Mouse (Mus musculus) hindbrain, embryonic 16.5 days (tissue): ENCODE data around the gene Abcg5. TPM values are rescaled to one million over a fixed set of nuclear protein-coding genes. Genes with fewer than 3 reads are reported as not detected.

ENCODE experiments used
- ATAC-seq: fragments of 200-750 bp; cut with Nextera tagmentation; 2 replicates; pipeline ENCODE4 v1.8.0; 2017; ENCODE audit warnings: moderate TSS enrichment, moderate library complexity
- H3K27ac ChIP-seq: fragments of 300-500 bp; sonication (generic); 2 replicates; pipeline ENCODE4 v1.5.1; 2014; ENCODE audit warnings: low read depth, mild to moderate bottlenecking, control low read depth, low read length, moderate library complexity
- H3K27me3 ChIP-seq: fragments of 300-500 bp; sonication (generic); replicated peaks from 2 replicates; pipeline ENCODE4 v1.6.1; 2014; ENCODE audit warnings: low read length; ENCODE audit not compliant: control insufficient read depth, insufficient read depth
- H3K36me3 ChIP-seq: fragments of 300-500 bp; sonication (generic); 2 replicates; pipeline ENCODE4 v1.6.1; 2014; ENCODE audit warnings: mild to moderate bottlenecking, low read length, moderate library complexity, mixed read lengths; ENCODE audit not compliant: control insufficient read depth, insufficient read depth
- H3K4me1 ChIP-seq: fragments of 300-500 bp; sonication (generic); 2 replicates; pipeline ENCODE4 v1.6.1; 2014; ENCODE audit warnings: low read depth, low read length; ENCODE audit not compliant: control insufficient read depth, insufficient read depth
- H3K4me2 ChIP-seq: fragments of 300-500 bp; sonication (generic); 2 replicates; pipeline ENCODE4 v1.6.1; 2014; ENCODE audit warnings: mild to moderate bottlenecking, low read length, control low read depth, moderate library complexity
- H3K4me3 ChIP-seq: fragments of 300-500 bp; sonication (generic); 2 replicates; pipeline ENCODE4 v1.5.1; 2014; ENCODE audit warnings: mild to moderate bottlenecking, low read length, control low read depth, moderate library complexity
- H3K9ac ChIP-seq: fragments of 300-500 bp; sonication (generic); 2 replicates; pipeline ENCODE4 v1.6.1; 2014; ENCODE audit warnings: low read depth, mild to moderate bottlenecking, control low read depth, low read length, moderate library complexity
- H3K9me3 ChIP-seq: fragments of 300-500 bp; sonication (generic); 2 replicates; pipeline ENCODE4 v1.6.1; 2014; ENCODE audit warnings: mild to moderate bottlenecking, low read length, moderate library complexity; ENCODE audit not compliant: control insufficient read depth
- WGBS: fragments of 180-500 bp; shearing (Covaris S2); extraction: QIAGEN DNeasy Blood & Tissue Kit; methylation state at CpG from one replicate; pipeline ENCODE4 v1.1.7; 2014; 5-methylcytosine and 5-hydroxymethylcytosine counted together
- polyA plus RNA-seq: library from polyadenylated mRNA; unstranded; fragments of >200 nt; fragmentation: Nextera tagmentation; extraction: Ambion mirVana; gene quantifications from 2 replicates; pipeline ENCODE4 v1.2.1, GENCODE M21; 2015

Abcg5 gene
- polyA plus RNA-seq, 1 experiment from 2014 or later, result 1.8 TPM

DNA sequence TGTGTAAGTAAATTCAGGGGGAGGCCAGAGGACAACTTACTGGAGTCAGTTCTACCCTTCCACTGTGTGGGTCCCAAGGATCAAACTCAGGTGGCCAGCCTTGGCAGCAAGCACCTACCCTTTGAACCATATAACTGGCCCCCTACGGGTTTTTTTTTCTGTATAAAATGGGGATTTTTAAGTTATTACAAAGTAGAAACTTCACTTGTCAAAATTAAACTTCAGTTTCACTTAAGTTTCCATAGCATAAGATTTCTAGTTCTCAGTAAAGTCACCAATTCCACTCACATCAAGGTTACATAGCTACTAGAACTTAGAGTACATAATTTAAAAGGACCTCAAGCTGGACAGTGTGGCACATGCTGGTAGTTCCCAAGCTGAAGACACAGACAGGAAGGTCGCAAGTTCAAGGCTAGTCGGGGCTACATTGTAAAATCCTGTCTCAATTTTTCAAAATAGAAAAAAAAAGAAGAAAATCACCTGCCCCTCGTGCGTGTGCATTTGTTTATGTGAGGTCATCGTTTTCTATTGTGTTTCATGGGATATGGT, 66.2 kb downstream of the Abcg5 start:
- ATAC-seq, result no peak
- Histone ChIP-seq H3K4me2 (no peak overlapping the region), H3K4me3 (no peak overlapping the region), H3K27me3 (no peaks in the 10 kb centered on the region), H3K27ac (no peak overlapping the region), H3K36me3 (no peaks in the 10 kb centered on the region), H3K4me1 (no peaks in the 10 kb centered on the region), H3K9ac (no peak overlapping the region), H3K9me3 (no peaks in the 10 kb centered on the region)
- whole genome bisulfite sequencing, result 90% methylated on average over 6 of the region's 6 CpGs

DNA sequence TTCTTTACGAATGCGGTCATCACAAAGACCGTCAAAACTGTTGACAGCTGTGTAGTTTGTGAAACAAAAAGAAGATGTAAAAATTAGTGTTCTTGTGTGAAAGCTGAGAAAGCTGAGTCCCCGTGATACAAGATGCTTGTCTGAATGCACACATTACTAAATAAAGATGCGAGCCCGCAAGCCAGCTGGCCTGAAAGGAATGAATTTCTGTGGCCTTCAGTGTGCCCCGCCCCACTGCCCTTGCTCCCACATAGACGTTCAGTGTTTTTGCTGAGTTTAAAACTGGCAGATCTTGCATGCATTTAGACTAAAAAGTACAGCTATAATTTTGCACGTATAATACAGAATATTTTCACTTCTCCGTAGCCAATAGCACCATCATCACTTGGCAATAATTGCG, 67.0 kb downstream of the Abcg5 start:
- Histone ChIP-seq H3K36me3 (no peaks in the 10 kb centered on the region), H3K27ac (no peak overlapping the region), H3K4me2 (no peak overlapping the region), H3K9me3 (no peaks in the 10 kb centered on the region), H3K27me3 (no peaks in the 10 kb centered on the region), H3K9ac (no peak overlapping the region), H3K4me3 (no peak overlapping the region), H3K4me1 (no peaks in the 10 kb centered on the region)
- no peak for ATAC-seq
- WGBS, result 81% methylated on average over 11 of the region's 11 CpGs

GRCm38 (mm10) chr17:84611971-84612370, 70.8 kb downstream of the Abcg5 start:
- no peak overlapping the region for H3K27ac ChIP-seq
- H3K4me3 ChIP-seq, result no peak overlapping the region
- no peaks in the 10 kb centered on the region for H3K4me1 ChIP-seq
- no peaks in the 10 kb centered on the region for H3K9me3 ChIP-seq
- no peaks in the 10 kb centered on the region for H3K36me3 ChIP-seq
- no peaks in the 10 kb centered on the region for H3K27me3 ChIP-seq
- 79% methylated on average over 7 of the region's 7 CpGs for WGBS
- H3K4me2 ChIP-seq, result no peak overlapping the region
- no peak overlapping the region for H3K9ac ChIP-seq
- ATAC-seq, result no peak

DNA sequence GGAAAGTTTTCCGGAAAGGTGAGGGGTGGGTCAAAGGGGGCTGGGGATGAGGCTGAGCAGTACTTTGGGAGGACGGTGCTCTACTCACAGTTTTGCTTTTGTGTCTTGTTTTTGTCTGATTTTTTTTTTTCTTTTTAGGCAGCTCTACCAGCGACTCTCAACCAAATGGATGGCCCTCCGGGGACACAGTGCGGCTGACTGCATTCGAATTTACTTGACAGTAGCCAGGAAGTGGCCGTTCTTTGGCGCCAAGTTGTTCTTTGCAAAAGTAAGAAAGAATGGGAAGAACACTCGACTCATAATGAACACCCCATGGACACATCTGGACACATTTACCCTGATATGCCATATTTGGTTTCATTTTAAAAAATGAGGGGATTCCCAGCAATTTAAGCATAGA, 71.3 kb downstream of the Abcg5 start:
- Histone ChIP-seq H3K9ac (no peak overlapping the region), H3K27me3 (no peaks in the 10 kb centered on the region), H3K36me3 (no peaks in the 10 kb centered on the region), H3K9me3 (no peaks in the 10 kb centered on the region), H3K4me2 (no peak overlapping the region), H3K27ac (no peak overlapping the region), H3K4me3 (no peak overlapping the region), H3K4me1 (no peaks in the 10 kb centered on the region)
- no peak for ATAC-seq
- WGBS, result 79% methylated on average over 9 of the region's 9 CpGs

DNA sequence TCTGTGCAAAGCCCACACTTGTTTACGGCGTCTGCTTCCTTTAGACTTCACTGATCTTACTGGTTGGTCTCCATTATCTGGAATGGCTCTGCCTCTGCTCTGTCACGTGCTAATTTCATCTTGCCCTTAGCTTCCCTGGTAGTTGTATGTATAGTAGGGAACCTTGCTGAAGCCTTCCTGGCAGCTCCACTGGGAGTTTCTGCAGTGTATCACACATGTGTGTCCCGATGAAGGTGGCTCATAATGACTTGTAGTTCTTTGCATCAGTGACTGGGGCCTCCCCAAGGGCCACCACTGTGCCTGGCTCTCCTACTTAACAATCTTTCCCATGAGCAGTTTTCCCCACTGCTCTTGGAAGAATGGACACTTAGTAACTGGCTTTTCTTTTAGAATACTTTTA, 74.2 kb downstream of the Abcg5 start:
- no peak overlapping the region for H3K4me2 ChIP-seq
- H3K9me3 ChIP-seq, result no peaks in the 10 kb centered on the region
- no peak overlapping the region for H3K4me3 ChIP-seq
- WGBS, result 60% methylated on average over 4 of the region's 4 CpGs
- no peak overlapping the region for H3K27ac ChIP-seq
- no peak overlapping the region for H3K9ac ChIP-seq
- no peaks in the 10 kb centered on the region for H3K36me3 ChIP-seq
- no peaks in the 10 kb centered on the region for H3K27me3 ChIP-seq
- no peak for ATAC-seq
- H3K4me1 ChIP-seq, result no peaks in the 10 kb centered on the region

Other genes with a start within 250 kb of the Abcg5 start
- 5.1 and 6.8 TPM in 2 replicates for gene Thada, start 216.8 kb downstream of the Abcg5 start, polyA plus RNA-seq
- 1.2 and 2.1 TPM in 2 replicates for gene Plekhh2, start 171.1 kb downstream of the Abcg5 start, polyA plus RNA-seq
- 39.0 and 40.0 TPM in 2 replicates for gene Dync2li1, start 56.5 kb downstream of the Abcg5 start, polyA plus RNA-seq
- 0.04 and 0.06 TPM in 2 replicates for gene Abcg8, start 6.7 kb downstream of the Abcg5 start, polyA plus RNA-seq
- gene Lrpprc, start 107.8 kb upstream of the Abcg5 start, polyA plus RNA-seq, result 43.4 and 50.2 TPM in 2 replicates